Mouse (Mus musculus): Measurements from ENCODE around the gene Ttll11. TPM values are rescaled to one million over a fixed set of nuclear protein-coding genes. Genes with fewer than 3 reads are reported as not detected.
A peak's percentile ranks its signal among the peaks of the same experiment; 100 is the strongest.

The Ttll11 gene
- polyA plus RNA-seq, 1 experiment from 2014 or later, result 4.9 TPM

- 0 out of 2 replicates have a peak, but pooled peaks have one; percentile 29 for ATAC-seq
- Histone ChIP-seq H3K9ac (ENCODE audit: low read depth, low read length) (no peak overlapping the region), H3K27ac (ENCODE audit: low read length) (no peak overlapping the region), H3K4me2 (ENCODE audit: low read length) (no peak overlapping the region), H3K36me3 (ENCODE audit: control insufficient read depth, insufficient read depth, low read length) (peaks cover 42% of the 10 kb centered on the region), H3K4me3 (ENCODE audit: low read depth, low read length) (no peak overlapping the region), H3K4me1 (ENCODE audit: control insufficient read depth, insufficient read depth, low read length) (no peaks in the 10 kb centered on the region), H3K27me3 (ENCODE audit: control insufficient read depth, insufficient read depth, low read depth, low read length) (no peaks in the 10 kb centered on the region), H3K9me3 (replicated peaks; ENCODE audit: control insufficient read depth, low read length, poor library complexity, severe bottlenecking) (no peaks in the 10 kb centered on the region)
- WGBS, result 87% methylated on average over 13 of the region's 13 CpGs
Observed at GRCm38 (mm10) chr2:35720550-35720949, 259.2 kb downstream of the Ttll11 start.

DNA sequence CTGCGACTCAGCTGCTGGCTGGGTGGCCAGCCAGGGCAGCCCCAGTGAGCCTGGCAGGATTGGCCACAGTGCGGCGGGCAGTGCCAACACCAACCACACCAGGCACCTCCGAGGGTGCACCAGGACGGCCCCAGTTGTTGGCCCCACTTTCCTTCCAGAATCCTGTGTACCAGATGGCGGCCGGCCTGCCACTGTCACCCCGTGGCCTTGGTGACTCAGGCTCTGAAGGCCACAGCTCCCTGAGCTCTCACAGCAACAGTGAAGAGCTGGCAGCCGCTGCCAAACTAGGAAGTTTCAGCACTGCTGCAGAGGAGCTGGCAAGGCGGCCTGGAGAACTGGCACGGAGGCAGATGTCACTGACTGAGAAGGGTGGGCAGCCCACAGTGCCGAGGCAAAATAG is 259.6 kb downstream of the Ttll11 start:
- Histone ChIP-seq H3K27ac (ENCODE audit: low read length) (no peak overlapping the region), H3K4me1 (ENCODE audit: control insufficient read depth, insufficient read depth, low read length) (no peaks in the 10 kb centered on the region), H3K9ac (ENCODE audit: low read depth, low read length) (no peak overlapping the region), H3K9me3 (replicated peaks; ENCODE audit: control insufficient read depth, low read length, poor library complexity, severe bottlenecking) (no peaks in the 10 kb centered on the region), H3K27me3 (ENCODE audit: control insufficient read depth, insufficient read depth, low read depth, low read length) (no peaks in the 10 kb centered on the region), H3K4me2 (ENCODE audit: low read length) (no peak overlapping the region), H3K4me3 (ENCODE audit: low read depth, low read length) (no peak overlapping the region), H3K36me3 (ENCODE audit: control insufficient read depth, insufficient read depth, low read length) (peaks cover 42% of the 10 kb centered on the region)
- 91% methylated on average over 12 of the region's 12 CpGs for WGBS
- no peak for ATAC-seq

GRCm38 (mm10) chr2:35719230-35720005 is 260.3 kb downstream of the Ttll11 start:
- no peak overlapping the region for H3K4me3 ChIP-seq (ENCODE audit: low read depth, low read length)
- no peaks in the 10 kb centered on the region for H3K4me1 ChIP-seq (ENCODE audit: control insufficient read depth, insufficient read depth, low read length)
- no peak for ATAC-seq
- no peaks in the 10 kb centered on the region for H3K9me3 ChIP-seq (replicated peaks; ENCODE audit: control insufficient read depth, low read length, poor library complexity, severe bottlenecking)
- no peak overlapping the region for H3K27ac ChIP-seq (ENCODE audit: low read length)
- H3K27me3 ChIP-seq (ENCODE audit: control insufficient read depth, insufficient read depth, low read depth, low read length), result no peaks in the 10 kb centered on the region
- H3K36me3 ChIP-seq (ENCODE audit: control insufficient read depth, insufficient read depth, low read length), result peaks cover 42% of the 10 kb centered on the region
- 88% methylated on average over 12 of the region's 12 CpGs for WGBS
- no peak overlapping the region for H3K9ac ChIP-seq (ENCODE audit: low read depth, low read length)
- no peak overlapping the region for H3K4me2 ChIP-seq (ENCODE audit: low read length)

GRCm38 (mm10) chr2:35718662-35719061 is 261.1 kb downstream of the Ttll11 start:
- Histone ChIP-seq H3K27me3 (ENCODE audit: control insufficient read depth, insufficient read depth, low read depth, low read length) (no peaks in the 10 kb centered on the region), H3K4me2 (ENCODE audit: low read length) (no peak overlapping the region), H3K36me3 (ENCODE audit: control insufficient read depth, insufficient read depth, low read length) (peaks cover 42% of the 10 kb centered on the region), H3K4me3 (ENCODE audit: low read depth, low read length) (no peak overlapping the region), H3K9ac (ENCODE audit: low read depth, low read length) (no peak overlapping the region), H3K4me1 (ENCODE audit: control insufficient read depth, insufficient read depth, low read length) (no peaks in the 10 kb centered on the region), H3K27ac (ENCODE audit: low read length) (no peak overlapping the region), H3K9me3 (replicated peaks; ENCODE audit: control insufficient read depth, low read length, poor library complexity, severe bottlenecking) (no peaks in the 10 kb centered on the region)
- WGBS, result 91% methylated on average over 9 of the region's 9 CpGs
- ATAC-seq, result no peak

GRCm38 (mm10) chr2:35718003-35718500 is 261.7 kb downstream of the Ttll11 start:
- Histone ChIP-seq H3K4me2 (ENCODE audit: low read length) (no peak overlapping the region), H3K27me3 (ENCODE audit: control insufficient read depth, insufficient read depth, low read depth, low read length) (no peaks in the 10 kb centered on the region), H3K9ac (ENCODE audit: low read depth, low read length) (no peak overlapping the region), H3K4me3 (ENCODE audit: low read depth, low read length) (no peak overlapping the region), H3K27ac (ENCODE audit: low read length) (no peak overlapping the region), H3K4me1 (ENCODE audit: control insufficient read depth, insufficient read depth, low read length) (no peaks in the 10 kb centered on the region), H3K9me3 (replicated peaks; ENCODE audit: control insufficient read depth, low read length, poor library complexity, severe bottlenecking) (no peaks in the 10 kb centered on the region), H3K36me3 (ENCODE audit: control insufficient read depth, insufficient read depth, low read length) (peaks cover 40% of the 10 kb centered on the region)
- ATAC-seq, result no peak
- 87% methylated on average over 5 of the region's 5 CpGs for WGBS

- Histone ChIP-seq H3K9ac (ENCODE audit: low read depth, low read length) (no peak overlapping the region), H3K27me3 (ENCODE audit: control insufficient read depth, insufficient read depth, low read depth, low read length) (no peaks in the 10 kb centered on the region), H3K9me3 (replicated peaks; ENCODE audit: control insufficient read depth, low read length, poor library complexity, severe bottlenecking) (no peaks in the 10 kb centered on the region), H3K4me3 (ENCODE audit: low read depth, low read length) (no peak overlapping the region), H3K4me1 (ENCODE audit: control insufficient read depth, insufficient read depth, low read length) (no peaks in the 10 kb centered on the region), H3K4me2 (ENCODE audit: low read length) (no peak overlapping the region), H3K27ac (ENCODE audit: low read length) (no peak overlapping the region), H3K36me3 (ENCODE audit: control insufficient read depth, insufficient read depth, low read length) (peaks cover 32% of the 10 kb centered on the region; the same call in 1 of the 2 replicates)
- ATAC-seq, result no peak
- 53% methylated on average over 1 of the region's 1 CpGs for WGBS
Observed at GRCm38 (mm10) chr2:35716175-35716574, 263.5 kb downstream of the Ttll11 start.

GRCm38 (mm10) chr2:35715485-35715884 is 264.2 kb downstream of the Ttll11 start:
- H3K4me2 ChIP-seq (ENCODE audit: low read length), result no peak overlapping the region
- H3K4me3 ChIP-seq (ENCODE audit: low read depth, low read length), result no peak overlapping the region
- whole genome bisulfite sequencing, result 85% methylated on average over 3 of the region's 3 CpGs
- H3K36me3 ChIP-seq (ENCODE audit: control insufficient read depth, insufficient read depth, low read length), result peaks cover 31% of the 10 kb centered on the region
- H3K27ac ChIP-seq (ENCODE audit: low read length), result no peak overlapping the region
- H3K4me1 ChIP-seq (ENCODE audit: control insufficient read depth, insufficient read depth, low read length), result no peaks in the 10 kb centered on the region
- no peaks in the 10 kb centered on the region for H3K9me3 ChIP-seq (replicated peaks; ENCODE audit: control insufficient read depth, low read length, poor library complexity, severe bottlenecking)
- no peak overlapping the region for H3K9ac ChIP-seq (ENCODE audit: low read depth, low read length)
- ATAC-seq, result no peak
- H3K27me3 ChIP-seq (ENCODE audit: control insufficient read depth, insufficient read depth, low read depth, low read length), result no peaks in the 10 kb centered on the region

GRCm38 (mm10) chr2:35714742-35715167 is 265.0 kb downstream of the Ttll11 start:
- Histone ChIP-seq H3K9me3 (replicated peaks; ENCODE audit: control insufficient read depth, low read length, poor library complexity, severe bottlenecking) (no peaks in the 10 kb centered on the region), H3K4me2 (ENCODE audit: low read length) (no peak overlapping the region), H3K9ac (ENCODE audit: low read depth, low read length) (no peak overlapping the region), H3K36me3 (ENCODE audit: control insufficient read depth, insufficient read depth, low read length) (peaks cover 30% of the 10 kb centered on the region), H3K27me3 (ENCODE audit: control insufficient read depth, insufficient read depth, low read depth, low read length) (no peaks in the 10 kb centered on the region), H3K27ac (ENCODE audit: low read length) (no peak overlapping the region), H3K4me1 (ENCODE audit: control insufficient read depth, insufficient read depth, low read length) (no peaks in the 10 kb centered on the region), H3K4me3 (ENCODE audit: low read depth, low read length) (no peak overlapping the region)
- ATAC-seq, result no peak
- 53% methylated on average over 8 of the region's 8 CpGs for WGBS

- 88% methylated on average over 7 of the region's 7 CpGs for WGBS
- Histone ChIP-seq H3K9ac (ENCODE audit: low read depth, low read length) (no peak overlapping the region), H3K4me3 (ENCODE audit: low read depth, low read length) (no peak overlapping the region), H3K27ac (ENCODE audit: low read length) (no peak overlapping the region), H3K9me3 (replicated peaks; ENCODE audit: control insufficient read depth, low read length, poor library complexity, severe bottlenecking) (no peaks in the 10 kb centered on the region), H3K27me3 (ENCODE audit: control insufficient read depth, insufficient read depth, low read depth, low read length) (no peaks in the 10 kb centered on the region), H3K4me1 (ENCODE audit: control insufficient read depth, insufficient read depth, low read length) (no peaks in the 10 kb centered on the region), H3K36me3 (ENCODE audit: control insufficient read depth, insufficient read depth, low read length) (peaks cover 33% of the 10 kb centered on the region), H3K4me2 (ENCODE audit: low read length) (no peak overlapping the region)
- no peak for ATAC-seq
Observed at GRCm38 (mm10) chr2:35713460-35713859, 266.3 kb downstream of the Ttll11 start.

Data from midbrain, embryonic 16.5 days (tissue).